Mouse (Mus musculus) forebrain, embryonic 14.5 days (tissue): ENCODE data around the gene Hdlbp. TPM values are rescaled to one million over a fixed set of nuclear protein-coding genes. Genes with fewer than 3 reads are reported as not detected.
"Not testable (repeated sequence)": the region's sequence is repeated elsewhere in the genome, so short reads cannot be mapped to it uniquely, and the experiment has no call there.

Experiments used
- ATAC-seq: fragments of 200-750 bp; cut with Nextera tagmentation; 2 replicates; pipeline ENCODE4 v1.8.0; 2017; ENCODE audit warnings: mild to moderate bottlenecking, moderate library complexity
- DNase-seq: peaks from one replicate; pipeline ENCODE4 v3.0.0-alpha.2; 2015; ENCODE audit warnings: low spot score
- H3K27ac ChIP-seq: fragments of 300-500 bp; sonication (generic); 2 replicates; pipeline ENCODE4 v1.5.1; 2014; ENCODE audit warnings: low read depth, mild to moderate bottlenecking, control low read depth, low read length, moderate library complexity
- H3K27me3 ChIP-seq: fragments of 300-500 bp; sonication (generic); replicated peaks from 2 replicates; pipeline ENCODE4 v1.6.1; 2014; ENCODE audit warnings: low read length, control low read depth, mixed read lengths; ENCODE audit not compliant: control insufficient read depth, insufficient read depth
- H3K36me3 ChIP-seq: fragments of 300-500 bp; sonication (generic); 2 replicates; pipeline ENCODE4 v1.6.1; 2014; ENCODE audit warnings: low read length, control low read depth; ENCODE audit not compliant: control insufficient read depth, insufficient read depth
- H3K4me1 ChIP-seq: fragments of 300-500 bp; sonication (generic); 2 replicates; pipeline ENCODE4 v1.6.1; 2014; ENCODE audit warnings: antibody characterized with exemption, low read length, control low read depth; ENCODE audit not compliant: control insufficient read depth, insufficient read depth
- H3K4me2 ChIP-seq: fragments of 300-500 bp; sonication (generic); 2 replicates; pipeline ENCODE4 v1.6.1; 2014; ENCODE audit warnings: mild to moderate bottlenecking, control low read depth, low read length
- H3K4me3 ChIP-seq: fragments of 300-500 bp; sonication (generic); 2 replicates; pipeline ENCODE4 v1.5.1; 2014; ENCODE audit warnings: low read depth, low read length, control low read depth
- H3K9ac ChIP-seq: fragments of 300-500 bp; sonication (generic); 2 replicates; pipeline ENCODE4 v1.6.1; 2014; ENCODE audit warnings: mild to moderate bottlenecking, low read length, control low read depth, moderate library complexity
- H3K9me3 ChIP-seq: fragments of 300-500 bp; sonication (generic); replicated peaks from 2 replicates; pipeline ENCODE4 v1.6.1; 2016; ENCODE audit warnings: low read length, control low read depth, mixed read lengths; ENCODE audit not compliant: control insufficient read depth
- WGBS: fragments of 180-500 bp; shearing (Covaris S2); extraction: QIAGEN DNeasy Blood & Tissue Kit; methylation state at CpG from one replicate; pipeline ENCODE4 v1.1.7; 2014; 5-methylcytosine and 5-hydroxymethylcytosine counted together
- polyA plus RNA-seq: library from polyadenylated mRNA; unstranded; fragments of >200 nt; fragmentation: Nextera tagmentation; extraction: Ambion mirVana; gene quantifications from 2 replicates; pipeline ENCODE4 v1.2.1, GENCODE M21; 2014

The Hdlbp gene
- polyA plus RNA-seq, 1 experiment from 2014 or later: 63.8 TPM

DNA sequence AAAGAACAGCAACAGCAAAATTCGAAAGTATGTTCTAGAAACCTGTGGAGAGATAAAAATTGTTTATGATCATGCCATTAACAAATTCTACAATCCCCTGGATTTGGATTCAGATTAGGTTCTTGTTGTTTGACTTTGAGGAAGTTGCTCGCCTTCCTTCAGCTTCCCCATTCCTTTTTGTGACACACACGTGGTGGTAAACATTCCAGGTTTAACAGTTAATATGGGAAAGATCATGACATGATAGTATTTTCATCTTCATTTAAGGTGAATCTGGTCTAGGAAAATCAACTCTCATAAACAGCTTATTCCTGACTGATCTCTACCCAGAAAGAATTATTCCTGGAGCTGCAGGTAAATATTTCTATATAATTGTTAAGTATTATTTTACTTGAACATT is 16.7 kb upstream of the Hdlbp start:
- Histone ChIP-seq H3K9ac (no peak overlapping the region), H3K4me3 (no peak overlapping the region), H3K36me3 (peaks cover 47% of the 10 kb centered on the region), H3K4me2 (no peak overlapping the region), H3K9me3 (no peaks in the 10 kb centered on the region), H3K27ac (no peak overlapping the region), H3K27me3 (no peaks in the 10 kb centered on the region), H3K4me1 (no peaks in the 10 kb centered on the region)
- 89% methylated on average over 3 of the region's 3 CpGs for WGBS
- no peak for DNase-seq
- ATAC-seq: no peak

GRCm38 (mm10) chr1:93486302-93486701 is 7.7 kb upstream of the Hdlbp start:
- H3K4me3 ChIP-seq, DNase-seq, H3K4me2 ChIP-seq, H3K36me3 ChIP-seq, ATAC-seq, H3K27ac ChIP-seq, H3K27me3 ChIP-seq, H3K9ac ChIP-seq, H3K9me3 ChIP-seq, H3K4me1 ChIP-seq: not testable (repeated sequence)
- WGBS: 95% methylated on average over 2 of the region's 3 CpGs

DNA sequence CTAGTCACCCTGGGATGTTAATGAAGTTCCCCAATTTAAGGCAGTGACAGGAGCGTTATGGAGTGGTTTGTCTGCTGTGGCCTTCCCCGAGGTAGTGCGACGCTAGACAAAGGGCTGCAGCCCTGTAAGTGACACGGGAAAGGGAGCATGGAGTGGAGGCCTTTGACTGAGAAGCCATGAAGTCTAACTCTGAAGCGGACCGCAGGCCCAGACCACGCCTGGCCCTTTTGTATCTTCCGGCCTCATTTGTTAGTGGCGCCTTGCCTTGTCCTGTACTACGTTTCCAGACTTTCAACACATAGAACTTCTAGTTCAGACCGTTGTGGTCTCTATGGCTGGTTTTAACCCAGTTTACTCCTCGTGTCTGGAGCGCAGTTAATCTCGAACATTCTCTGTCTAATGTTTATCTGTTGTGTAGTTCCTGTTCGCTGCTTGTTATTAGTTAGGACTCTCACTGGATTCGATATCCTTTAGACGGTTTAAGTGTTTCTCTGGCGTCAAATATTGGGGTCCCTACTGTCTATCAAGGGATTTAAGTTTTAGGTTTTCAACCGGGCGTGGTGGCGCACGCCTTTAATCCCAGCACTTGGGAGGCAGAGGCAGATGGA is 965 bp upstream of the Hdlbp start:
- peak overlapping the region; percentile 93 for H3K27ac ChIP-seq
- H3K27me3 ChIP-seq: no peaks in the 10 kb centered on the region
- no peak for ATAC-seq
- H3K4me2 ChIP-seq: peak overlapping the region; percentile 62
- no peaks in the 10 kb centered on the region for H3K36me3 ChIP-seq
- H3K9ac ChIP-seq: peak overlapping the region; percentile 86
- peak overlapping the region; percentile 87 for H3K4me3 ChIP-seq
- H3K9me3 ChIP-seq: no peaks in the 10 kb centered on the region; the same call in 1 of the 2 replicates
- WGBS: 5% methylated on average over 23 of the region's 23 CpGs
- peaks cover 5% of the 10 kb centered on the region for H3K4me1 ChIP-seq
- peak; percentile 30 for DNase-seq

- Histone ChIP-seq H3K9ac (peak overlapping the region; percentile 90), H3K4me3 (peak overlapping the region; percentile 87), H3K4me1 (peaks cover 5% of the 10 kb centered on the region), H3K4me2 (peak overlapping the region; percentile 67), H3K36me3 (no peaks in the 10 kb centered on the region), H3K9me3 (no peaks in the 10 kb centered on the region; the same call in 1 of the 2 replicates), H3K27ac (peak overlapping the region; percentile 93), H3K27me3 (no peaks in the 10 kb centered on the region)
- peak; percentile 95 for ATAC-seq
- WGBS: 1% methylated on average over 41 of the region's 41 CpGs
- peak; percentile 98 for DNase-seq
Measured at GRCm38 (mm10) chr1:93477758-93478585, 643 bp downstream of the Hdlbp start.

GRCm38 (mm10) chr1:93475694-93476093 is 2.9 kb downstream of the Hdlbp start:
- 95% methylated on average over 3 of the region's 3 CpGs for WGBS
- Histone ChIP-seq H3K27ac (no peak overlapping the region), H3K4me2 (no peak overlapping the region), H3K27me3 (no peaks in the 10 kb centered on the region), H3K4me3 (no peak overlapping the region), H3K36me3 (no peaks in the 10 kb centered on the region), H3K4me1 (peaks cover 5% of the 10 kb centered on the region), H3K9me3 (no peaks in the 10 kb centered on the region; the same call in 1 of the 2 replicates), H3K9ac (no peak overlapping the region)
- DNase-seq: no peak
- no peak for ATAC-seq

DNA sequence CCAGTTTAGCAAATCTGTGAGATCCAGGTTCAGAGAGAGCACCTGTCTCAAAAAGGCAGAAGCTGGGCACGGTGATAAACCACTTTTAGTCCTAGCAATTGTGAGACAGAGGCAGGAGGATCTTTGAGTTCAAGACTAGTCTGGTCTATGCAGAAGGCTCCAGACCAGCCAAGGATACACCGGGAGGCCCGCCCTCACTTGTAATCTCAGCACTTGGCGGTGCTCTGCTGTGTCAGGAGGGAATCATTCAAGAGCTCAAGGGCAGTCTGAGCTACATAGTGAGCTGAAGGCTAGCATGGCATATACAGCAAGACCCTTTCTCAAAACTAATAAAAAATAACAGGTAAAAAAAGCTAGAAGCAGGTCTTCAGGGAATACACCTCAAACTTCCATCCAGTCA is 10.0 kb downstream of the Hdlbp start:
- Histone ChIP-seq H3K9ac (no peak overlapping the region), H3K27me3 (no peaks in the 10 kb centered on the region), H3K4me1 (no peaks in the 10 kb centered on the region), H3K4me3 (no peak overlapping the region), H3K4me2 (no peak overlapping the region), H3K36me3 (no peaks in the 10 kb centered on the region), H3K27ac (no peak overlapping the region), H3K9me3 (no peaks in the 10 kb centered on the region)
- 90% methylated on average over 4 of the region's 4 CpGs for WGBS
- ATAC-seq (no peak), DNase-seq (no peak)

DNA sequence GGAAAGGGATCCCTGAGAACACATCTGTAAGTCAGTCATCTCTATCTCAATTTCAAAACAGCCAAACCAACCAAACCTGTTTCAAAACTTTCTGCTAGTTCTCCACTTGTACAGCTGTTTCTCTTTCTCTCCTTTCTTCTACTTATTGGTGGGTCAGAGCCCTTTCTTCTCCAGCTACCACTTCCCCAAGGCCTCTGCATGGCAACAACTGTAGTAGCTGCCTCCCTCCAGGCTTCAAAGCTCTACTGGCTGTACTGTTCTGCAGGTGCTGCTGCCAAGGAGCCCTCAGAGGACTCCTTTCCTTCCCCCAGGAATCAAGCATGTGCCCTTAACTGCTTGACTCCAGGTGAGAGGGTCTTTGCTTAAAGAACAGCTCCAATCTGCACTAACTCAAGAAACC is 12.9 kb downstream of the Hdlbp start:
- no peaks in the 10 kb centered on the region for H3K4me1 ChIP-seq
- no peaks in the 10 kb centered on the region for H3K27me3 ChIP-seq
- H3K4me2 ChIP-seq: no peak overlapping the region
- no peak overlapping the region for H3K9ac ChIP-seq
- H3K27ac ChIP-seq: no peak overlapping the region
- no peaks in the 10 kb centered on the region for H3K36me3 ChIP-seq
- no peak overlapping the region for H3K4me3 ChIP-seq
- H3K9me3 ChIP-seq: no peaks in the 10 kb centered on the region
- ATAC-seq: no peak
- no peak for DNase-seq

DNA sequence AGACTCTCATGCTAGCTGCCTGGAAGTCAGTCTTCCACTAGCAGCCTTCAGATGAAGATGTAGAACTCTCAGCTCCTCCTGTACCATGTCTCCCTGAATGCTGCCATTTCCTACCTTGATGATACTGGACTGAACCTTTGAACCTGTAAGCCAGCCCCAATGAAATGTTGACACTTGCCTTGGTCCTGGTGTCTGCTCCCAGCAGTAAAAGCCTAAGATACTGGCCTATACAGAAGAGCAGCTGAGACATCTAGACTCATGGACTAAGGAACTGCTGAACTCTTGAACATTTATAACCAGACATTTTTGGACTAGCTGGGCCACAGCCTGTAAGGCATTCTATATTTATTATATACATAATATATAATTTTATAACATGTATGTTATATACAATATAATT is 13.5 kb downstream of the Hdlbp start:
- H3K27ac ChIP-seq: no peak overlapping the region
- ATAC-seq (no peak), DNase-seq (no peak)
- H3K9ac ChIP-seq: no peak overlapping the region
- H3K4me3 ChIP-seq: no peak overlapping the region
- no peaks in the 10 kb centered on the region for H3K9me3 ChIP-seq
- no peaks in the 10 kb centered on the region for H3K27me3 ChIP-seq
- H3K36me3 ChIP-seq: no peaks in the 10 kb centered on the region
- no peaks in the 10 kb centered on the region for H3K4me1 ChIP-seq
- no peak overlapping the region for H3K4me2 ChIP-seq

- DNase-seq: no peak
- WGBS: 42% methylated on average over 3 of the region's 3 CpGs
Measured at GRCm38 (mm10) chr1:93459101-93459500, 19.5 kb downstream of the Hdlbp start.

More at GRCm38 (mm10) chr1:93459101-93459500, 19.5 kb downstream of the Hdlbp start:
- no peak for ATAC-seq
- Histone ChIP-seq H3K9me3 (no peaks in the 10 kb centered on the region), H3K4me2 (no peak overlapping the region), H3K9ac (no peak overlapping the region), H3K36me3 (no peaks in the 10 kb centered on the region), H3K4me3 (no peak overlapping the region), H3K4me1 (no peaks in the 10 kb centered on the region), H3K27me3 (no peaks in the 10 kb centered on the region), H3K27ac (no peak overlapping the region)
